Mouse (Mus musculus): ENCODE data around the gene Zfpm1. TPM values are rescaled to one million over a fixed set of nuclear protein-coding genes. Genes with fewer than 3 reads are reported as not detected.
A peak's percentile ranks its signal among the peaks of the same experiment; 100 is the strongest.

The Zfpm1 gene
- polyA plus RNA-seq, 1 experiment: 20.7 TPM

- no peaks in the 10 kb centered on the region for H3K79me3 ChIP-seq (ENCODE audit: low read depth)
- no peaks in the 10 kb centered on the region for H3K27me3 ChIP-seq (ENCODE audit: control insufficient read depth, insufficient read depth, insufficient read length)
- peak; percentile 69 for TF ChIP-seq USF1 (IDR thresholded peaks at IDR 0.05; ENCODE audit: low read depth)
- TF ChIP-seq MYOG (IDR thresholded peaks at IDR 0.05; ENCODE audit: control insufficient read depth, extremely low read depth, insufficient read length): no peak
- TF ChIP-seq MYOD1 (IDR thresholded peaks at IDR 0.05; ENCODE audit: control insufficient read depth, insufficient read length, low read depth): no peak
- peak; percentile 2 for TF ChIP-seq FOSL1 (IDR thresholded peaks at IDR 0.05; ENCODE audit: insufficient read depth, low read length, poor library complexity, severe bottlenecking)
- TF ChIP-seq MAX (IDR thresholded peaks at IDR 0.05): no peak
- no peak for TF ChIP-seq CEBPB (IDR thresholded peaks at IDR 0.05; ENCODE audit: low read depth)
- no peak for TF ChIP-seq CTCF (IDR thresholded peaks at IDR 0.05; ENCODE audit: control insufficient read depth, insufficient read depth, insufficient read length)
- no peak overlapping the region for H3K4me3 ChIP-seq (ENCODE audit: insufficient read depth, poor library complexity, severe bottlenecking)
- H3K79me2 ChIP-seq (ENCODE audit: control insufficient read depth, insufficient read depth): no peaks in the 10 kb centered on the region
- H3ac ChIP-seq (ENCODE audit: control insufficient read depth, insufficient read length, low read depth): no peak overlapping the region
- H3K36me3 ChIP-seq (ENCODE audit: control insufficient read depth, insufficient read depth): no peaks in the 10 kb centered on the region
These were observed 77.3 kb downstream of the Zfpm1 start for GRCm38 (mm10) chr8:122359111-122359775.

- TF ChIP-seq CEBPB (IDR thresholded peaks at IDR 0.05; ENCODE audit: low read depth) (no peak), MAX (IDR thresholded peaks at IDR 0.05) (no peak), USF1 (IDR thresholded peaks at IDR 0.05; ENCODE audit: low read depth) (no peak), MYOG (IDR thresholded peaks at IDR 0.05; ENCODE audit: control insufficient read depth, extremely low read depth, insufficient read length) (no peak)
- H3ac ChIP-seq (ENCODE audit: control insufficient read depth, insufficient read length, low read depth): no peak within 1 kb of the TSS
- no peaks in the 10 kb centered on the region for H3K79me2 ChIP-seq (ENCODE audit: control insufficient read depth, insufficient read depth)
- H3K36me3 ChIP-seq (ENCODE audit: control insufficient read depth, insufficient read depth): no peaks in the 10 kb centered on the region
- no peaks in the 10 kb centered on the region for H3K79me3 ChIP-seq (ENCODE audit: low read depth)
- H3K27me3 ChIP-seq (ENCODE audit: control insufficient read depth, insufficient read depth, insufficient read length): no peaks in the 10 kb centered on the region
- no peak within 1 kb of the TSS for H3K4me3 ChIP-seq (ENCODE audit: insufficient read depth, poor library complexity, severe bottlenecking)
These were observed 78.9 kb downstream of the Zfpm1 start, which contains the start of gene Trhr2 for GRCm38 (mm10) chr8:122360696-122361416. TSS of gene Trhr2 (minus strand) at chr8:122360746.

- H3K79me3 ChIP-seq (ENCODE audit: low read depth): no peaks in the 10 kb centered on the region
- no peaks in the 10 kb centered on the region for H3K79me2 ChIP-seq (ENCODE audit: control insufficient read depth, insufficient read depth)
- TF ChIP-seq MYOD1 (IDR thresholded peaks at IDR 0.05; ENCODE audit: control insufficient read depth, insufficient read length, low read depth): no peak
- no peak for TF ChIP-seq CTCF (IDR thresholded peaks at IDR 0.05; ENCODE audit: control insufficient read depth, insufficient read depth, insufficient read length)
- no peak for TF ChIP-seq MAX (IDR thresholded peaks at IDR 0.05)
- no peak for TF ChIP-seq CEBPB (IDR thresholded peaks at IDR 0.05; ENCODE audit: low read depth)
- no peak for TF ChIP-seq USF1 (IDR thresholded peaks at IDR 0.05; ENCODE audit: low read depth)
- no peak overlapping the region for H3K4me3 ChIP-seq (ENCODE audit: insufficient read depth, poor library complexity, severe bottlenecking)
- H3ac ChIP-seq (ENCODE audit: control insufficient read depth, insufficient read length, low read depth): no peak overlapping the region
- no peaks in the 10 kb centered on the region for H3K36me3 ChIP-seq (ENCODE audit: control insufficient read depth, insufficient read depth)
- H3K27me3 ChIP-seq (ENCODE audit: control insufficient read depth, insufficient read depth, insufficient read length): no peaks in the 10 kb centered on the region
These were observed 80.3 kb downstream of the Zfpm1 start for GRCm38 (mm10) chr8:122362271-122362670.

- Histone ChIP-seq H3K4me3 (ENCODE audit: insufficient read depth, poor library complexity, severe bottlenecking) (no peak overlapping the region), H3ac (ENCODE audit: control insufficient read depth, insufficient read length, low read depth) (no peak overlapping the region), H3K27me3 (ENCODE audit: control insufficient read depth, insufficient read depth, insufficient read length) (no peaks in the 10 kb centered on the region), H3K36me3 (ENCODE audit: control insufficient read depth, insufficient read depth) (no peaks in the 10 kb centered on the region), H3K79me2 (ENCODE audit: control insufficient read depth, insufficient read depth) (no peaks in the 10 kb centered on the region), H3K79me3 (ENCODE audit: low read depth) (no peaks in the 10 kb centered on the region)
- TF ChIP-seq CTCF (IDR thresholded peaks at IDR 0.05; ENCODE audit: control insufficient read depth, insufficient read depth, insufficient read length) (no peak), MAX (IDR thresholded peaks at IDR 0.05) (no peak), MYOD1 (IDR thresholded peaks at IDR 0.05; ENCODE audit: control insufficient read depth, insufficient read length, low read depth) (no peak), CEBPB (IDR thresholded peaks at IDR 0.05; ENCODE audit: low read depth) (no peak), MYOG (IDR thresholded peaks at IDR 0.05; ENCODE audit: control insufficient read depth, extremely low read depth, insufficient read length) (no peak), FOSL1 (IDR thresholded peaks at IDR 0.05; ENCODE audit: insufficient read depth, low read length, poor library complexity, severe bottlenecking) (no peak), USF1 (IDR thresholded peaks at IDR 0.05; ENCODE audit: low read depth) (no peak)
These were observed 81.0 kb downstream of the Zfpm1 start for GRCm38 (mm10) chr8:122362967-122363366.

- H3K4me3 ChIP-seq (ENCODE audit: insufficient read depth, poor library complexity, severe bottlenecking): no peak overlapping the region
- no peaks in the 10 kb centered on the region for H3K79me2 ChIP-seq (ENCODE audit: control insufficient read depth, insufficient read depth)
- H3K79me3 ChIP-seq (ENCODE audit: low read depth): no peaks in the 10 kb centered on the region
- H3ac ChIP-seq (ENCODE audit: control insufficient read depth, insufficient read length, low read depth): no peak overlapping the region
- H3K36me3 ChIP-seq (ENCODE audit: control insufficient read depth, insufficient read depth): no peaks in the 10 kb centered on the region
- no peaks in the 10 kb centered on the region for H3K27me3 ChIP-seq (ENCODE audit: control insufficient read depth, insufficient read depth, insufficient read length)
- TF ChIP-seq FOSL1 (IDR thresholded peaks at IDR 0.05; ENCODE audit: insufficient read depth, low read length, poor library complexity, severe bottlenecking): peak; percentile 55
- no peak for TF ChIP-seq MYOG (IDR thresholded peaks at IDR 0.05; ENCODE audit: control insufficient read depth, extremely low read depth, insufficient read length)
- peak; percentile 64 for TF ChIP-seq MYOD1 (IDR thresholded peaks at IDR 0.05; ENCODE audit: control insufficient read depth, insufficient read length, low read depth)
- TF ChIP-seq USF1 (IDR thresholded peaks at IDR 0.05; ENCODE audit: low read depth): peak; percentile 91
- no peak for TF ChIP-seq CEBPB (IDR thresholded peaks at IDR 0.05; ENCODE audit: low read depth)
- TF ChIP-seq MAX (IDR thresholded peaks at IDR 0.05): peak; percentile 67
- TF ChIP-seq CTCF (IDR thresholded peaks at IDR 0.05; ENCODE audit: control insufficient read depth, insufficient read depth, insufficient read length): no peak
These were observed 86.6 kb downstream of the Zfpm1 start for GRCm38 (mm10) chr8:122368494-122368893.

Measured in C2C12 (cell line).